Comparison of ENCODE assay signal across 20 mouse cellular contexts in the genomic region with DNA sequence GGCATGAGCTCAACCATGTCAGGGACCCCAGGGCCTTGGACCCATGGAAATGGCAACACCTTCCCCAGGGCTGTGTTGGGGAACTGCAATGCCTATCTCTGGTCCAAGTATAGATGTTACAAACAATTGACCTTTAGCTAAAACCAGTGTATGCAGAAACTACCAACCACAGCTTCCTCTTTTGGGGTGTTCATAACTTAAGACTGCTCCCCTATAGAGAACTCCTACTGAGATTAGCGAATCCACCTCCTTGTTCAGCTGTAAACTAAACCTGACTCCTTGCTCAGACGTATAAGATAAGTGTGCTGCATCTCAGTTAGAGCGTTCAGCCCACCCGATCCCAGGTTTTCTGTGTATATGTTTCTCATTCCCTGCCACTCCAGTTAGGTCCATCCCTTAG. TPM values are rescaled to one million over a fixed set of nuclear protein-coding genes. Genes with fewer than 3 reads are reported as not detected.
A peak's percentile ranks its signal among the peaks of the same experiment; 100 is the strongest.
DNase-seq lines count a peak whose midpoint lies in the region; ATAC-seq and TF ChIP-seq lines count a peak whose summit lies in the region.
"Had no signal": no experiment of that assay in that cellular context is flagged by ENCODE, and none has a peak within 500 bp of the region (broad histone marks: within the 10 kb centered on the region; RNA-seq: fewer than 3 reads in every experiment).

No protein-coding gene starts in this region.

- TF ChIP-seq POLR2A in spleen, adult 2 months (IDR thresholded peaks at IDR 0.05; ENCODE audit: low read depth, low read length): no peak

- H3K4me1 ChIP-seq in liver, embryonic 13.5 days (replicated peaks): peaks cover 73% of the 10 kb centered on the region
- H3K4me1 ChIP-seq in liver, embryonic 12.5 days: peaks cover 67% of the 10 kb centered on the region
- H3K4me1 ChIP-seq in spleen, adult 2 months (ENCODE audit: control insufficient read depth, insufficient read depth, insufficient read length): peaks cover 45% of the 10 kb centered on the region; the same call in 1 of the 2 replicates
- H3K4me1 ChIP-seq: forebrain, embryonic 12.5 days; midbrain, embryonic 10.5 days had no signal

- no peaks in the 10 kb centered on the region for H3K9me3 ChIP-seq in liver, embryonic 13.5 days (replicated peaks)
- H3K9me3 ChIP-seq in liver, embryonic 12.5 days (replicated peaks): no peaks in the 10 kb centered on the region
- H3K9me3 ChIP-seq: forebrain, embryonic 12.5 days; midbrain, embryonic 10.5 days had no signal

- no peak for ATAC-seq in liver, embryonic 13.5 days (ENCODE audit: low read depth)
- ATAC-seq in liver, embryonic 12.5 days: no peak
- ATAC-seq: hindbrain, embryonic 16.5 days; intestine, embryonic 16.5 days had no signal

- H3K79me2 ChIP-seq in macrophage (ENCODE audit: inconsistent target): no peaks in the 10 kb centered on the region

- H3K4me2 ChIP-seq in liver, embryonic 13.5 days: no peak overlapping the region
- H3K4me2 ChIP-seq in liver, embryonic 12.5 days: no peak overlapping the region
- H3K4me2 ChIP-seq: forebrain, embryonic 12.5 days; limb, embryonic 13.5 days; lung, embryonic 14.5 days had no signal

- no peak for TF ChIP-seq CTCF in spleen, adult 2 months (IDR thresholded peaks at IDR 0.05; ENCODE audit: extremely low read depth, insufficient read depth, insufficient read length, insufficient replicate concordance)
- TF ChIP-seq CTCF in layer of hippocampus, adult 2 months (conservative IDR thresholded peaks at IDR 0.05): no peak

- H3K36me3 ChIP-seq in liver, embryonic 13.5 days: no peaks in the 10 kb centered on the region
- no peaks in the 10 kb centered on the region for H3K36me3 ChIP-seq in liver, embryonic 12.5 days
- H3K36me3 ChIP-seq in spleen, adult 2 months (ENCODE audit: control insufficient read depth, insufficient read depth, low read length): no peaks in the 10 kb centered on the region
- no peaks in the 10 kb centered on the region for H3K36me3 ChIP-seq in macrophage (ENCODE audit: inconsistent target)
- H3K36me3 ChIP-seq: forebrain, embryonic 12.5 days; limb, embryonic 13.5 days; midbrain, embryonic 10.5 days had no signal

- peak overlapping the region; percentile 31; the same call in 1 of the 2 replicates for H3K27ac ChIP-seq in liver, embryonic 13.5 days
- H3K27ac ChIP-seq in liver, embryonic 12.5 days: no peak overlapping the region
- peak overlapping the region; percentile 90 for H3K27ac ChIP-seq in spleen, adult 2 months (ENCODE audit: insufficient read depth, low read length)
- peak overlapping the region; percentile 48 for H3K27ac ChIP-seq in macrophage
- H3K27ac ChIP-seq in layer of hippocampus, adult 2 months: no peak overlapping the region
- H3K27ac ChIP-seq: forebrain, embryonic 12.5 days; limb, embryonic 13.5 days; midbrain, embryonic 10.5 days; stomach, postnatal 0 days had no signal

- no peaks in the 10 kb centered on the region for H3K27me3 ChIP-seq in liver, embryonic 13.5 days
- H3K27me3 ChIP-seq in liver, embryonic 12.5 days (replicated peaks): no peaks in the 10 kb centered on the region
- H3K27me3 ChIP-seq in spleen, adult 2 months (ENCODE audit: control insufficient read depth, insufficient read depth, low read length): no peaks in the 10 kb centered on the region
- H3K27me3 ChIP-seq: CH12.LX; limb, embryonic 13.5 days had no signal

- intact Hi-C loops in left cerebral cortex, postnatal 10 days (cut with DNase I): no loop called here

- H3K9ac ChIP-seq in liver, embryonic 13.5 days: no peak overlapping the region
- no peak overlapping the region for H3K9ac ChIP-seq in liver, embryonic 12.5 days
- H3K9ac ChIP-seq: forebrain, embryonic 12.5 days; limb, embryonic 13.5 days; lung, embryonic 14.5 days had no signal

- no peak for DNase-seq in liver, embryonic 13.5 days
- DNase-seq in spleen, adult 2 months (ENCODE audit: low read depth in 1 of 2, low spot score in 2 of 2): no peak
- DNase-seq in spleen, adult 12 weeks (ENCODE audit: low spot score): no peak
- DNase-seq in layer of hippocampus, adult 2 months (ENCODE audit: low spot score in 2 of 2): no peak
- no peak for DNase-seq in left cerebral cortex, postnatal 10 days (ENCODE audit: extremely low spot score in 1 of 2, low spot score in 2 of 2)
- DNase-seq in thymus, postnatal 10 days (ENCODE audit: low spot score in 2 of 2): no peak
- DNase-seq: cerebellum, adult 8-10 months; gastrocnemius, postnatal 10 days; heart, adult 18-20 months; heart, postnatal 4 days; lung, embryonic 14.5 days had no signal

- no peak overlapping the region for H3K4me3 ChIP-seq in liver, embryonic 13.5 days (replicated peaks)
- no peak overlapping the region for H3K4me3 ChIP-seq in liver, embryonic 12.5 days
- H3K4me3 ChIP-seq in spleen, adult 2 months (ENCODE audit: extremely low read depth, insufficient read depth, insufficient read length): no peak overlapping the region
- H3K4me3 ChIP-seq in macrophage (ENCODE audit: inconsistent target): no peak overlapping the region
- no peak overlapping the region for H3K4me3 ChIP-seq in layer of hippocampus, adult 2 months
- H3K4me3 ChIP-seq: forebrain, embryonic 12.5 days; limb, embryonic 13.5 days; midbrain, embryonic 10.5 days had no signal

- WGBS in liver, embryonic 13.5 days (ENCODE audit: insufficient replicate concordance): 59% methylated on average over 4 of the region's 4 CpGs
- WGBS in liver, embryonic 12.5 days (ENCODE audit: insufficient replicate concordance): 71% methylated on average over 4 of the region's 4 CpGs
- WGBS in spleen, adult 2 months: 43% methylated on average over 4 of the region's 4 CpGs
- WGBS in macrophage (ENCODE audit: missing documents): 41% methylated on average over 4 of the region's 4 CpGs

RNA-seq across cellular contexts. Expression of gene H3f3a, which starts 12.9 kb away (rescaled TPM):
- 2,174 and 2,523 TPM in 2 replicates for polyA plus RNA-seq in liver, embryonic 13.5 days (2015; fragmentation: Nextera tagmentation; extraction: Ambion mirVana)
- 1,997 and 2,057 TPM in 2 replicates for polyA plus RNA-seq in liver, embryonic 12.5 days (2016; fragmentation: Nextera tagmentation; extraction: Ambion mirVana)
- polyA plus RNA-seq in spleen, adult 2 months (2012; rRNA removed): 361 and 391 TPM in 2 replicates
- total RNA-seq in macrophage (2018; cell fraction: chromatin; rRNA removed): 100 to 1,000 TPM in 9 of 26 experiments, 10 to 100 TPM in 17; 24.0 to 166 (median 85.8) TPM
- 1,000 to 10,000 TPM in 1 of 26 experiments, 100 to 1,000 TPM in 25; 716 to 1,086 (median 853) TPM for total RNA-seq in macrophage (2018; cell fraction: cytosol; rRNA removed)
- 100 to 1,000 TPM in 23 of 26 experiments, 10 to 100 TPM in 3; 59.1 to 236 (median 165) TPM for total RNA-seq in macrophage (2018; cell fraction: nucleus; rRNA removed)
- polyA plus RNA-seq in macrophage (2018): 677 to 1,075 TPM (median 721 TPM) in 3 replicates
- 100 to 1,000 TPM; 319 to 351 TPM for total RNA-seq in layer of hippocampus, adult 2 months (2021)
- 100 to 1,000 TPM; 442 to 467 TPM for total RNA-seq in left cerebral cortex, postnatal 10 days (2021)

RNA-seq across cellular contexts. Expression of gene Sde2, which starts 24.3 kb away (rescaled TPM):
- polyA plus RNA-seq in liver, embryonic 13.5 days (2015; fragmentation: Nextera tagmentation; extraction: Ambion mirVana): 25.1 and 29.7 TPM in 2 replicates
- polyA plus RNA-seq in liver, embryonic 12.5 days (2016; fragmentation: Nextera tagmentation; extraction: Ambion mirVana): 39.2 and 39.4 TPM in 2 replicates
- polyA plus RNA-seq in spleen, adult 2 months (2012; rRNA removed): 7.1 and 9.3 TPM in 2 replicates
- total RNA-seq in macrophage (2018; cell fraction: chromatin; rRNA removed): 100 to 1,000 TPM in 9 of 26 experiments, 10 to 100 TPM in 17; 26.5 to 185 (median 73.7) TPM
- 10 to 100 TPM; 20.3 to 76.1 (median 33.2) TPM for total RNA-seq in macrophage (2018; cell fraction: cytosol; rRNA removed)
- 100 to 1,000 TPM in 4 of 26 experiments, 10 to 100 TPM in 22; 19.6 to 128 (median 61.7) TPM for total RNA-seq in macrophage (2018; cell fraction: nucleus; rRNA removed)
- 14.4 to 20.0 TPM (median 18.7 TPM) in 3 replicates for polyA plus RNA-seq in macrophage (2018)
- 10 to 100 TPM; 22.9 TPM for total RNA-seq in layer of hippocampus, adult 2 months (2021)
- total RNA-seq in left cerebral cortex, postnatal 10 days (2021): 10 to 100 TPM; 20.1 to 21.1 TPM

Comparison
In these comparisons a context has a peak if more than half of its experiments do, and no peak if none do; other contexts are left out.
1. H3K27ac ChIP-seq: peak in liver, embryonic 13.5 days (single experiment), spleen, adult 2 months (single experiment) and macrophage (single experiment); none in liver, embryonic 12.5 days (single experiment) and layer of hippocampus, adult 2 months (single experiment).